Mouse (Mus musculus): ENCODE results near the gene Zfp534. TPM values are rescaled to one million over a fixed set of nuclear protein-coding genes. Genes with fewer than 3 reads are reported as not detected.
"Not testable (repeated sequence)": the region's sequence is repeated elsewhere in the genome, so short reads cannot be mapped to it uniquely, and the experiment has no call there.

Zfp534 gene
- not detected for total RNA-seq (2021)
- long read RNA-seq, experiment 1, result 0 reads
- long read RNA-seq, experiment 2, result 0 reads

GRCm38 (mm10) chr4:147702453-147702852 lies at the start of gene Zfp534:
Gene Zfp534, minus strand, starts transcription at chr4:147702553.
- intact Hi-C loops (cut with DNase I); DNase-seq (ENCODE audit: low spot score in 2 of 2): not testable (repeated sequence)

GRCm38 (mm10) chr4:147746255-147746654 lies 43.9 kb upstream of the Zfp534 start:
- DNase-seq (ENCODE audit: low spot score in 2 of 2); intact Hi-C loops (cut with DNase I): not testable (repeated sequence)

- intact Hi-C loops (cut with DNase I); DNase-seq (ENCODE audit: low spot score in 2 of 2): not testable (repeated sequence)
These were observed 36.5 kb upstream of the Zfp534 start for GRCm38 (mm10) chr4:147738636-147739369.

- intact Hi-C loops (cut with DNase I); DNase-seq (ENCODE audit: low spot score in 2 of 2): not testable (repeated sequence)
These were observed 47.1 kb downstream of the Zfp534 start for GRCm38 (mm10) chr4:147655245-147655644.

- intact Hi-C loops (cut with DNase I); DNase-seq (ENCODE audit: low spot score in 2 of 2): not testable (repeated sequence)
These were observed 54.9 kb downstream of the Zfp534 start for GRCm38 (mm10) chr4:147647407-147647806.

GRCm38 (mm10) chr4:147642413-147642812 lies 59.9 kb downstream of the Zfp534 start, which contains the start of gene Zfp979:
Gene Zfp979, minus strand, starts transcription at chr4:147642513.
- DNase-seq (ENCODE audit: low spot score in 2 of 2); intact Hi-C loops (cut with DNase I): not testable (repeated sequence)

- not testable (repeated sequence) for DNase-seq (ENCODE audit: low spot score in 2 of 2)
These were observed 60.4 kb downstream of the Zfp534 start for GRCm38 (mm10) chr4:147641932-147642331.

GRCm38 (mm10) chr4:147633818-147634262 lies 68.5 kb downstream of the Zfp534 start:
- intact Hi-C loops (cut with DNase I), result not testable (repeated sequence)

More at GRCm38 (mm10) chr4:147641932-147642331, 60.4 kb downstream of the Zfp534 start:
- intact Hi-C loops (cut with DNase I), result not testable (repeated sequence)

More at GRCm38 (mm10) chr4:147633818-147634262, 68.5 kb downstream of the Zfp534 start:
- not testable (repeated sequence) for DNase-seq (ENCODE audit: low spot score in 2 of 2)

Other genes starting within 250 kb of the Zfp534 start
- 1 to 10 TPM; 3.0 TPM for gene Zfp982, start 210.1 kb downstream of the Zfp534 start, total RNA-seq (2021)
- gene Gm16503, start 162.3 kb downstream of the Zfp534 start, total RNA-seq (2021), result under 1 TPM; 0.42 TPM
- gene Zfp985, start 149.3 kb downstream of the Zfp534 start, total RNA-seq (2021), result under 1 TPM in 1 of 2 experiments, not detected in 1; 0.24 TPM
- under 1 TPM; 0.31 to 0.78 TPM for gene Zfp979, start 60.0 kb downstream of the Zfp534 start, total RNA-seq (2021)
- gene Zfp984, start 107.2 kb upstream of the Zfp534 start, total RNA-seq (2021), result 1 to 10 TPM; 2.2 to 2.6 TPM
- gene Zfp933, start 145.8 kb upstream of the Zfp534 start, total RNA-seq (2021), result 10 to 100 TPM; 17.1 to 20.4 TPM
- 10 to 100 TPM; 17.5 to 19.7 TPM for gene Miip, start 166.3 kb upstream of the Zfp534 start, total RNA-seq (2021)
- gene Fv1, start 166.4 kb upstream of the Zfp534 start, total RNA-seq (2021), result 1 to 10 TPM; 7.9 to 8.0 TPM
- 100 to 1,000 TPM; 184 TPM for gene Mfn2, start 202.2 kb upstream of the Zfp534 start, total RNA-seq (2021)
- gene Plod1, start 234.2 kb upstream of the Zfp534 start, total RNA-seq (2021), result 10 to 100 TPM; 20.3 to 21.8 TPM
- 10 to 100 TPM; 26.8 to 30.6 TPM for gene 2510039O18Rik, start 238.3 kb upstream of the Zfp534 start, total RNA-seq (2021)

Data from left cerebral cortex, postnatal 14 days (tissue).